Mouse (Mus musculus) neural tube, embryonic 12.5 days (tissue): ENCODE results near the gene Fgb. TPM values are rescaled to one million over a fixed set of nuclear protein-coding genes. Genes with fewer than 3 reads are reported as not detected.

Experiments
- ATAC-seq: fragments of 200-750 bp; cut with Nextera tagmentation; 2 replicates; pipeline ENCODE4 v1.8.0; 2017; ENCODE audit warnings: low read depth, mild to moderate bottlenecking, moderate TSS enrichment, moderate library complexity; ENCODE audit not compliant: low FRiP score
- H3K27ac ChIP-seq: fragments of 300-500 bp; sonication (generic); 2 replicates; pipeline ENCODE4 v1.5.1; 2016
- H3K27me3 ChIP-seq: fragments of 300-500 bp; sonication (generic); replicated peaks from 2 replicates; pipeline ENCODE4 v1.6.1; 2016; ENCODE audit warnings: mild to moderate bottlenecking
- H3K36me3 ChIP-seq: fragments of 300-500 bp; sonication (generic); 2 replicates; pipeline ENCODE4 v1.6.1; 2016; ENCODE audit warnings: mild to moderate bottlenecking
- H3K4me1 ChIP-seq: fragments of 300-500 bp; sonication (generic); 2 replicates; pipeline ENCODE4 v1.6.1; 2016
- H3K4me2 ChIP-seq: fragments of 300-500 bp; sonication (generic); replicated peaks from 2 replicates; pipeline ENCODE4 v1.6.1; 2016; ENCODE audit warnings: mild to moderate bottlenecking
- H3K4me3 ChIP-seq: fragments of 300-500 bp; sonication (generic); 2 replicates; pipeline ENCODE4 v1.5.1; 2016
- H3K9ac ChIP-seq: fragments of 300-500 bp; sonication (generic); 2 replicates; pipeline ENCODE4 v1.6.1; 2016; ENCODE audit warnings: mild to moderate bottlenecking
- H3K9me3 ChIP-seq: fragments of 300-500 bp; sonication (generic); 2 replicates; pipeline ENCODE4 v1.6.1; 2016; ENCODE audit warnings: mild to moderate bottlenecking
- WGBS: fragments of 180-500 bp; shearing (Covaris S2); methylation state at CpG from one replicate; pipeline ENCODE4 v1.1.7; 2016; 5-methylcytosine and 5-hydroxymethylcytosine counted together
- polyA plus RNA-seq: library from polyadenylated mRNA; unstranded; fragments of >200 nt; fragmentation: Nextera tagmentation; extraction: Ambion mirVana; gene quantifications from 2 replicates; pipeline ENCODE4 v1.2.1, GENCODE M21; 2016

The Fgb gene
- polyA plus RNA-seq, 1 experiment from 2014 or later: not detected

- Histone ChIP-seq H3K4me2 (no peak overlapping the region), H3K27ac (no peak overlapping the region), H3K4me1 (peaks cover 10% of the 10 kb centered on the region), H3K36me3 (peaks cover 18% of the 10 kb centered on the region), H3K9me3 (no peaks in the 10 kb centered on the region), H3K4me3 (no peak overlapping the region), H3K27me3 (no peaks in the 10 kb centered on the region), H3K9ac (no peak overlapping the region)
- WGBS: 44% methylated on average over 10 of the region's 10 CpGs
- ATAC-seq: no peak
Observed at GRCm38 (mm10) chr3:83053758-83054157, 4.1 kb upstream of the Fgb start.

GRCm38 (mm10) chr3:83053126-83053525, 3.5 kb upstream of the Fgb start:
- H3K9me3 ChIP-seq: no peaks in the 10 kb centered on the region
- H3K27ac ChIP-seq: no peak overlapping the region
- H3K9ac ChIP-seq: no peak overlapping the region
- no peak overlapping the region for H3K4me3 ChIP-seq
- 92% methylated on average over 7 of the region's 7 CpGs for WGBS
- peaks cover 10% of the 10 kb centered on the region for H3K4me1 ChIP-seq
- H3K27me3 ChIP-seq: no peaks in the 10 kb centered on the region
- no peak for ATAC-seq
- peaks cover 13% of the 10 kb centered on the region for H3K36me3 ChIP-seq
- H3K4me2 ChIP-seq: no peak overlapping the region

GRCm38 (mm10) chr3:83052102-83052501, 2.4 kb upstream of the Fgb start:
- whole genome bisulfite sequencing: 74% methylated on average over 5 of the region's 5 CpGs
- Histone ChIP-seq H3K27ac (no peak overlapping the region), H3K36me3 (peaks cover 4% of the 10 kb centered on the region), H3K4me3 (no peak overlapping the region), H3K4me1 (peaks cover 10% of the 10 kb centered on the region), H3K9ac (no peak overlapping the region), H3K4me2 (no peak overlapping the region), H3K9me3 (no peaks in the 10 kb centered on the region), H3K27me3 (no peaks in the 10 kb centered on the region)
- no peak for ATAC-seq

- Histone ChIP-seq H3K36me3 (no peaks in the 10 kb centered on the region), H3K4me2 (no peak overlapping the region), H3K9me3 (no peaks in the 10 kb centered on the region), H3K27me3 (no peaks in the 10 kb centered on the region), H3K4me3 (no peak overlapping the region), H3K27ac (no peak overlapping the region), H3K9ac (no peak overlapping the region), H3K4me1 (no peaks in the 10 kb centered on the region)
- no peak for ATAC-seq
- WGBS: 82% methylated on average over 5 of the region's 5 CpGs
Observed at GRCm38 (mm10) chr3:83050661-83051060, 998 bp upstream of the Fgb start.

- Histone ChIP-seq H3K9ac (no peak overlapping the region), H3K4me1 (no peaks in the 10 kb centered on the region), H3K36me3 (no peaks in the 10 kb centered on the region), H3K4me2 (no peak overlapping the region), H3K27ac (no peak overlapping the region), H3K4me3 (no peak overlapping the region), H3K27me3 (no peaks in the 10 kb centered on the region), H3K9me3 (no peaks in the 10 kb centered on the region)
- no peak for ATAC-seq
- WGBS: 88% methylated on average over 11 of the region's 11 CpGs
Observed at GRCm38 (mm10) chr3:83046649-83047048, 3.0 kb downstream of the Fgb start.

- H3K36me3 ChIP-seq: no peaks in the 10 kb centered on the region
- H3K9ac ChIP-seq: no peak overlapping the region
- H3K9me3 ChIP-seq: no peaks in the 10 kb centered on the region
- no peak overlapping the region for H3K27ac ChIP-seq
- H3K27me3 ChIP-seq: no peaks in the 10 kb centered on the region
- WGBS: 90% methylated on average over 5 of the region's 5 CpGs
- no peak overlapping the region for H3K4me3 ChIP-seq
- H3K4me1 ChIP-seq: no peaks in the 10 kb centered on the region
- H3K4me2 ChIP-seq: no peak overlapping the region
- no peak for ATAC-seq
Observed at GRCm38 (mm10) chr3:83042451-83042850, 7.2 kb downstream of the Fgb start.

GRCm38 (mm10) chr3:83039666-83040065, 10.0 kb downstream of the Fgb start:
- no peak overlapping the region for H3K27ac ChIP-seq
- 79% methylated on average over 4 of the region's 4 CpGs for WGBS

GRCm38 (mm10) chr3:83038865-83039264, 10.8 kb downstream of the Fgb start:
- no peak for ATAC-seq
- H3K4me2 ChIP-seq: no peak overlapping the region
- no peak overlapping the region for H3K27ac ChIP-seq
- H3K4me1 ChIP-seq: no peaks in the 10 kb centered on the region
- H3K4me3 ChIP-seq: no peak overlapping the region
- no peaks in the 10 kb centered on the region for H3K27me3 ChIP-seq
- H3K36me3 ChIP-seq: no peaks in the 10 kb centered on the region
- no peaks in the 10 kb centered on the region for H3K9me3 ChIP-seq
- H3K9ac ChIP-seq: no peak overlapping the region
- WGBS: 87% methylated on average over 2 of the region's 2 CpGs

More at GRCm38 (mm10) chr3:83039666-83040065, 10.0 kb downstream of the Fgb start:
- Histone ChIP-seq H3K27me3 (no peaks in the 10 kb centered on the region), H3K9ac (no peak overlapping the region), H3K4me3 (no peak overlapping the region), H3K9me3 (no peaks in the 10 kb centered on the region), H3K36me3 (no peaks in the 10 kb centered on the region), H3K4me2 (no peak overlapping the region), H3K4me1 (no peaks in the 10 kb centered on the region)
- ATAC-seq: no peak

GRCm38 (mm10) chr3:83033801-83034200, 15.9 kb downstream of the Fgb start:
- no peak overlapping the region for H3K4me2 ChIP-seq
- H3K4me3 ChIP-seq: no peak overlapping the region
- 80% methylated on average over 8 of the region's 8 CpGs for WGBS
- H3K27ac ChIP-seq: no peak overlapping the region
- H3K4me1 ChIP-seq: peaks cover 2% of the 10 kb centered on the region; the same call in 1 of the 2 replicates
- H3K36me3 ChIP-seq: no peaks in the 10 kb centered on the region
- no peaks in the 10 kb centered on the region for H3K9me3 ChIP-seq
- H3K27me3 ChIP-seq: no peaks in the 10 kb centered on the region
- no peak for ATAC-seq
- H3K9ac ChIP-seq: no peak overlapping the region

- no peaks in the 10 kb centered on the region for H3K36me3 ChIP-seq
- peak overlapping the region; percentile 37 for H3K4me2 ChIP-seq
- 46% methylated on average over 13 of the region's 13 CpGs for WGBS
- H3K27ac ChIP-seq: no peak overlapping the region
- no peak overlapping the region for H3K4me3 ChIP-seq
- peak; percentile 50; the same call in 1 of the 2 replicates for ATAC-seq
- no peaks in the 10 kb centered on the region for H3K9me3 ChIP-seq
- no peaks in the 10 kb centered on the region for H3K27me3 ChIP-seq
- H3K9ac ChIP-seq: no peak overlapping the region
- peaks cover 2% of the 10 kb centered on the region; the same call in 1 of the 2 replicates for H3K4me1 ChIP-seq
Observed at GRCm38 (mm10) chr3:83032746-83033308, 16.8 kb downstream of the Fgb start.

GRCm38 (mm10) chr3:83030331-83030730, 19.3 kb downstream of the Fgb start:
- H3K27me3 ChIP-seq: no peaks in the 10 kb centered on the region
- no peak overlapping the region for H3K4me2 ChIP-seq
- no peaks in the 10 kb centered on the region for H3K36me3 ChIP-seq
- H3K27ac ChIP-seq: no peak overlapping the region
- H3K4me3 ChIP-seq: no peak overlapping the region
- no peak overlapping the region for H3K9ac ChIP-seq
- no peaks in the 10 kb centered on the region for H3K9me3 ChIP-seq
- peaks cover 2% of the 10 kb centered on the region; the same call in 1 of the 2 replicates for H3K4me1 ChIP-seq
- ATAC-seq: no peak
- WGBS: 85% methylated on average over 4 of the region's 4 CpGs

GRCm38 (mm10) chr3:83027546-83028251, 22.0 kb downstream of the Fgb start:
- ATAC-seq: no peak
- WGBS: 92% methylated on average over 9 of the region's 9 CpGs
- H3K9ac ChIP-seq: no peak overlapping the region
- no peaks in the 10 kb centered on the region for H3K36me3 ChIP-seq
- no peak overlapping the region for H3K27ac ChIP-seq
- H3K27me3 ChIP-seq: no peaks in the 10 kb centered on the region
- no peak overlapping the region for H3K4me2 ChIP-seq
- H3K4me3 ChIP-seq: no peak overlapping the region
- H3K9me3 ChIP-seq: no peaks in the 10 kb centered on the region
- H3K4me1 ChIP-seq: no peaks in the 10 kb centered on the region
